Mouse (Mus musculus): ENCODE measurements around the gene Car12. TPM values are rescaled to one million over a fixed set of nuclear protein-coding genes. Genes with fewer than 3 reads are reported as not detected.
A peak's percentile ranks its signal among the peaks of the same experiment; 100 is the strongest.

Car12 gene
- polyA plus RNA-seq, 1 experiment from 2014 or later = 13.0 TPM

- no peaks in the 10 kb centered on the region; the same call in 1 of the 2 replicates for H3K27me3 ChIP-seq (replicated peaks)
- ATAC-seq (ENCODE audit: insufficient read depth, low FRiP score, low read depth) = no peak
- H3K9ac ChIP-seq = no peak overlapping the region
- H3K4me1 ChIP-seq = 0 out of 2 replicates have a peak, but pooled peaks cover 11% of the 10 kb centered on the region
- no peaks in the 10 kb centered on the region for H3K36me3 ChIP-seq
- H3K4me3 ChIP-seq (replicated peaks) = no peak overlapping the region
- 70% methylated on average over 2 of the region's 2 CpGs for WGBS
- 0 out of 2 replicates have a peak overlapping the region, but pooled peaks have one; percentile 84 for H3K4me2 ChIP-seq
- H3K9me3 ChIP-seq = no peaks in the 10 kb centered on the region
- no peak overlapping the region for H3K27ac ChIP-seq
These were observed 1.9 kb downstream of the Car12 start for GRCm38 (mm10) chr9:66715361-66715760.

- H3K4me1 ChIP-seq = 0 out of 2 replicates have a peak, but pooled peaks cover 11% of the 10 kb centered on the region
- H3K27me3 ChIP-seq (replicated peaks) = no peaks in the 10 kb centered on the region; the same call in 1 of the 2 replicates
- no peaks in the 10 kb centered on the region for H3K36me3 ChIP-seq
- H3K4me2 ChIP-seq = no peak overlapping the region
- H3K27ac ChIP-seq = no peak overlapping the region
- H3K9ac ChIP-seq = no peak overlapping the region
- WGBS = 87% methylated on average over 3 of the region's 3 CpGs
- no peaks in the 10 kb centered on the region for H3K9me3 ChIP-seq
- no peak for ATAC-seq (ENCODE audit: insufficient read depth, low FRiP score, low read depth)
- H3K4me3 ChIP-seq (replicated peaks) = no peak overlapping the region
These were observed 3.0 kb downstream of the Car12 start for GRCm38 (mm10) chr9:66716533-66716932.

DNA sequence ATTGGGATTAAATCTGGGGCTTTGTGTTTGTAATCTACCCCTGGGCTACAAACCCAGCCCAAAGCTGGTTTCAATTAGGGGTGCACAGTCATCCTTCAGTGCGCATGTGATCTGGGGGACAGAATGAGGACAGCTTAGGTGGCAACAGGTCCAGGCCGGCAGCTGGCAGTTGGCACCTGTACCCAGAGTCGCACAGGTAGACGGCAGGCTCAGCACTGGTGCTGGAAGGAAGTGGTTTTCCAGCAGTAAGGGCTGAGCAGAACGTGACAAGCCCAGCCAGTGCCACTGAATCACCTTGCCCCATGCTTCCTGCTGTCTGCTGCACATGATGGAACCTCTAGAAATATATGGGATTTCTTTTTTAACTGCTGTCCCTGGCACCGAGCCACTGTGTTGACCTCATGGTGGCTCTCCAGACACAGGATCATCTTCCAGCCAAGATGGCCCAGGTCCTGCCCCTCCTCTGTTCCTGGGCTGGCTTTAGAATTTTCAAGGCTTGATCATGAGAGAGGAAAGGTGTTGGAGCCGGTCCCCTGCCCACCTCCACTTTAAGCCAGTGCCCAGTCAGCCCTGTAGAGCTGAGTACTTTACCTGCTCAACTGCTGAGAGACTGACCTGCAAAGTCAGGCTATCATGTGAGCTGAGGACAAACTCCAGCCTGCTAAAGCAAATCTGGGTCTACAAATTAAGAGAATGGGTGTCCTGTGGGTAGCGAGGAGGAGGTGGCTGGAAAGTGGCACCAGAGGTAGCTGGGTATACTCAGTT is 7.4 kb downstream of the Car12 start:
- Histone ChIP-seq H3K4me3 (replicated peaks) (no peak overlapping the region), H3K4me1 (no peaks in the 10 kb centered on the region), H3K27ac (no peak overlapping the region), H3K9me3 (no peaks in the 10 kb centered on the region), H3K27me3 (replicated peaks) (no peaks in the 10 kb centered on the region), H3K36me3 (no peaks in the 10 kb centered on the region), H3K4me2 (no peak overlapping the region), H3K9ac (no peak overlapping the region)
- ATAC-seq (ENCODE audit: insufficient read depth, low FRiP score, low read depth) = no peak
- WGBS = 88% methylated on average over 8 of the region's 8 CpGs

DNA sequence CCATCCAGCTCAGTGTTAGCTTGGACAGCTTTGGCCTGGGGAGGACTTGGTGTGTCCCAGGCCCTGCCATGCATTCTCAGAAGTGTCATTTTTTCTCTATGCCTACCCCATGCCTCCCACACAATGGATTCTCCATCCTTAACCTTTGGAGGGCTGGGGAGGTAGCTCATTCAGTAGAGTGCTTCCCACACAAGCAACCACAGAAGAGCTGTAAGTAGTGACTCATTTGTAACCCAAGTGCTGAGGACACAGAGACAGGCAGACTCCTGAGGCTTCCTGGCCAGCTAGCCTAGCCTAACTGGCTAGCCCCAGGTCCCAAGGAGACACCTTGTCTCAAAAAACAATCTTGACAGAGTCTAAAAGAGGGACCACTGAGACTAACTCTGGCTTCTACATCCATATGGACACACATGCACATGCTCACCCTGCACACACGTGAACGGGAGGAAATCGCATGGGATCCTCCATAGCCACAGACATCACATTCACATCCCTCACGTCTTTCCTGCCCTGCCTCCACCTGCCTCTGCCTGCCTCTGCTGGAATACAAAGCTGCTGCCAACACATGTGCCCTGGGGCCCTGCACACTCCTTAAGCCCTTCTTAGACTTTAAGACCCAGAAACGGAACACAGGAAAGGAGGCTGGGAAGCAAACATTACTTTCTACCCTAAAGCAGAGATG is 8.8 kb downstream of the Car12 start:
- H3K27ac ChIP-seq = no peak overlapping the region

GRCm38 (mm10) chr9:66722869-66723272 is 9.4 kb downstream of the Car12 start:
- H3K9ac ChIP-seq = no peak overlapping the region
- no peaks in the 10 kb centered on the region for H3K27me3 ChIP-seq (replicated peaks)
- H3K4me2 ChIP-seq = no peak overlapping the region
- H3K4me1 ChIP-seq = no peaks in the 10 kb centered on the region
- no peaks in the 10 kb centered on the region for H3K36me3 ChIP-seq
- H3K9me3 ChIP-seq = no peaks in the 10 kb centered on the region
- 56% methylated on average over 5 of the region's 5 CpGs for WGBS
- ATAC-seq (ENCODE audit: insufficient read depth, low FRiP score, low read depth) = no peak
- no peak overlapping the region; the same call in 1 of the 2 replicates for H3K27ac ChIP-seq
- H3K4me3 ChIP-seq (replicated peaks) = no peak overlapping the region

More for the DNA sequence above, 8.8 kb downstream of the Car12 start:
- no peak overlapping the region for H3K4me3 ChIP-seq (replicated peaks)
- no peak overlapping the region for H3K4me2 ChIP-seq
- 79% methylated on average over 5 of the region's 5 CpGs for WGBS
- no peaks in the 10 kb centered on the region for H3K9me3 ChIP-seq
- H3K9ac ChIP-seq = no peak overlapping the region
- ATAC-seq (ENCODE audit: insufficient read depth, low FRiP score, low read depth) = no peak
- H3K27me3 ChIP-seq (replicated peaks) = no peaks in the 10 kb centered on the region
- no peaks in the 10 kb centered on the region for H3K36me3 ChIP-seq
- H3K4me1 ChIP-seq = no peaks in the 10 kb centered on the region

- Histone ChIP-seq H3K36me3 (no peaks in the 10 kb centered on the region), H3K27me3 (replicated peaks) (no peaks in the 10 kb centered on the region), H3K4me2 (no peak overlapping the region), H3K4me1 (no peaks in the 10 kb centered on the region), H3K9ac (no peak overlapping the region), H3K9me3 (no peaks in the 10 kb centered on the region), H3K27ac (no peak overlapping the region), H3K4me3 (replicated peaks) (no peak overlapping the region)
- no peak for ATAC-seq (ENCODE audit: insufficient read depth, low FRiP score, low read depth)
- 72% methylated on average over 3 of the region's 3 CpGs for WGBS
These were observed 12.1 kb downstream of the Car12 start for GRCm38 (mm10) chr9:66725591-66725990.

GRCm38 (mm10) chr9:66727333-66727732 is 13.8 kb downstream of the Car12 start:
- no peaks in the 10 kb centered on the region for H3K27me3 ChIP-seq (replicated peaks)
- no peak overlapping the region for H3K4me3 ChIP-seq (replicated peaks)
- no peaks in the 10 kb centered on the region for H3K36me3 ChIP-seq
- no peak overlapping the region for H3K9ac ChIP-seq
- no peaks in the 10 kb centered on the region for H3K4me1 ChIP-seq
- no peak overlapping the region for H3K27ac ChIP-seq
- H3K9me3 ChIP-seq = no peaks in the 10 kb centered on the region
- 52% methylated on average over 7 of the region's 7 CpGs for WGBS
- ATAC-seq (ENCODE audit: insufficient read depth, low FRiP score, low read depth) = no peak
- H3K4me2 ChIP-seq = no peak overlapping the region

DNA sequence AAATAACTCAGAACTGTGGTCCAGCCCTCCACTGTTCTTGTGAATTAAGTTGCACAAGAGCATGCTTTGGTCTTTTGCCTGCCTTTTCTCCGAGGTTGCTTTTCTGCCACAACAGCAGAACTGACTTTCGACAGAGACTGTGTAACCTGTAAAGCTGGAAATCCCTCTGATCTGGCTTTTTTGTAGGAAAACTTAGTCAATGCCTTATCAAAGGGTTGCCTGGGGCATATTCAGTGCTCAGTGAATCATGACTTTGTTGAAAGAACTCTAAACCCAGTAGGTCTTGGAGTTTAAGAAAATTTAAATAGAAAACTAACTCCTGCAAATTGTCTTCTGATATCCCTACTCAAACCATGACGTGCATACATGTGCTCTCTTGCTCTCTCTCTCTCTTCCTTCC is 17.1 kb downstream of the Car12 start:
- ATAC-seq (ENCODE audit: insufficient read depth, low FRiP score, low read depth) = no peak
- 54% methylated on average over 3 of the region's 3 CpGs for WGBS
- H3K4me1 ChIP-seq = peaks cover 8% of the 10 kb centered on the region

DNA sequence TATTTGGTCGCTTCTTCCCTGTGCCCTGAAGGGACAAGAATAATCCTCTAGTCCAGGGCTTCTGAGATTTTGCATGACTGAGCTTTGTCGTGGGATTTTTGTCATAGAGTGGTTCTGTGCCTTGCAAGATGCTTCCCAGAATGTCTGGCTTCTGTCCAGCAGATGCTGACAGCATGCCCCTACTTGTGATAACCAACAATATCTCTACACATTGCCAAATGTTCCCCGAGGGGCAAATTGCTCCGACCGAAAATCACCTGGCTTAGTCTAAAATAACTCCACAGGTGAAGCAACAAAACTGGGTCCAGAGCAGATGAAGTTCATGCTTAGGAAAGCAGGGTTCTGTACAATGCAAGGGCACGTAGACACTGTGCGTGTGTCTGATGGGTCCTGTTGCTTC is 17.8 kb downstream of the Car12 start:
- Histone ChIP-seq H3K9me3 (no peaks in the 10 kb centered on the region), H3K4me1 (peaks cover 8% of the 10 kb centered on the region), H3K36me3 (no peaks in the 10 kb centered on the region), H3K9ac (no peak overlapping the region), H3K4me3 (replicated peaks) (no peak overlapping the region), H3K27ac (peak overlapping the region; percentile 53), H3K27me3 (replicated peaks) (no peaks in the 10 kb centered on the region), H3K4me2 (no peak overlapping the region)
- WGBS = 72% methylated on average over 7 of the region's 7 CpGs
- ATAC-seq (ENCODE audit: insufficient read depth, low FRiP score, low read depth) = no peak

More for the DNA sequence above, 17.1 kb downstream of the Car12 start:
- Histone ChIP-seq H3K27ac (peak overlapping the region; percentile 53; the same call in 1 of the 2 replicates), H3K4me2 (no peak overlapping the region), H3K27me3 (replicated peaks) (no peaks in the 10 kb centered on the region), H3K4me3 (replicated peaks) (no peak overlapping the region), H3K9ac (no peak overlapping the region), H3K36me3 (no peaks in the 10 kb centered on the region), H3K9me3 (no peaks in the 10 kb centered on the region)

DNA sequence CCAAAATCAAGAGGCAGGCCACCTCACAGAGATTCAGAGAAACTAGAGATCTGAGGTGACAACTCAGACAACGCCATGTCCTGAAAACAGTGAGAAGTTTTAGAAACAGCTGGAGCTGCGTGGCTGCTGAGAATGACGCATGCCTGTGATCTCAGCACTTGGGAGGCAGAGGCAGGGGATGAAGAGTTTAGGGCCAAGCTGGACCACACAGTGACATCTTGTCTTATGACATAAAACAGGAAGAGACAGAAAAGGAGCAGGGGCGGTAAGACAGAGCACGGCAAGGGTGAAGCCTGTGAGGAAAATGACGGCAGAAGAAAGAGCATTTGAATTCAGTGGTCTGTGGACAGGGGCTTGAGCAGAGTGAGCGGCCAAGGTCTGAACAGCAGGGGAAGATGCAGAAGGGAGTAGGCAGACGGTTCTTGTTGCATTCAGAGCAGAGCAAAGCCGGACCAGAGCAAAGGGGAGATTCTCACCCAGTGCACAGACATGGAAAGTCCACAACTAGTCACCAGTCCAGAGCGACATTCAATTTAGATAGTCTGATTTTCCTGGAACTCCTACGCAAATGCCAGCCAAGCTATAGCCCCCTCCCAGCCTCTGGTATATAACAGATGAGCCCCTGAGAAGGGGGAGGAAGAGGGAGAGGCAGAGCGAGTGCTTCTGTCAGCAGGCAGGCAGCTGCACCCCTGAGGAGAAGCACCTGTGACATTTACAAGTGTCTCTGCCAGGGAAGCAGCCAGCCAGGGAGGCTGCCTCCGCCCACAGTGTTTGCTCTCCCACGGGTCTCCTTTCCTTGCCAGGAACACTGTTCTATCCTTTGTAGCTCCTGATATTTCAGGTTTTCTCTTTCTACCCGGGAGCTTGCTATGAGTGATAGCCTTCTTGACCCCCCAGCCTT is 19.6 kb downstream of the Car12 start:
- Histone ChIP-seq H3K9me3 (no peaks in the 10 kb centered on the region), H3K9ac (no peak overlapping the region), H3K4me1 (peaks cover 8% of the 10 kb centered on the region), H3K27ac (peak overlapping the region; percentile 5; the same call in 1 of the 2 replicates), H3K27me3 (replicated peaks) (no peaks in the 10 kb centered on the region), H3K4me2 (peak overlapping the region; percentile 10; the same call in 1 of the 2 replicates), H3K4me3 (replicated peaks) (no peak overlapping the region), H3K36me3 (no peaks in the 10 kb centered on the region)
- WGBS = 16% methylated on average over 15 of the region's 15 CpGs
- ATAC-seq (ENCODE audit: insufficient read depth, low FRiP score, low read depth) = 0 out of 2 replicates have a peak, but pooled peaks have one; percentile 22

DNA sequence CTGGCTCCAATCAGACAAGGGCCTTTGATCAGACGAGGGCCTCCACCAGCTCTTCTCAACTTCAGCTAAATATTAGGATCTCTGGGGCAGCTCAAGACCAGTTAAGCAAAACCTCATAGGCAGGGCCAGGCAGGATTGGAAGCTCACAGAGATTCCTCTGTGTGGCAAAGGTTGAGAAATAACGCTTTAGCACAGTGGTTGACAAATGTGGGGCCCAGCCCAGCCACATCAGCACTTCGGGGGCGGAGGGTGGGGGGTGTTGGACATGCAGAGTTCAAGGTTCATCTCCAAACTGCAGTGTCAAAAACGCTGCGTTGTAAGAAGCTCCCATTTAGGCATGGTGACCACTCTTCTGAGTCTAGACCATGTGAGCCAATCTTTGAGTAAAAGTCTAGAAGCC is 21.1 kb downstream of the Car12 start:
- H3K27ac ChIP-seq = no peak overlapping the region
- H3K4me3 ChIP-seq (replicated peaks) = no peak overlapping the region
- H3K9ac ChIP-seq = no peak overlapping the region
- no peak overlapping the region for H3K4me2 ChIP-seq
- no peaks in the 10 kb centered on the region for H3K9me3 ChIP-seq
- no peaks in the 10 kb centered on the region for H3K36me3 ChIP-seq
- 74% methylated on average over 6 of the region's 6 CpGs for WGBS
- no peaks in the 10 kb centered on the region for H3K27me3 ChIP-seq (replicated peaks)
- H3K4me1 ChIP-seq = peaks cover 8% of the 10 kb centered on the region
- ATAC-seq (ENCODE audit: insufficient read depth, low FRiP score, low read depth) = no peak
